Mouse (Mus musculus): Measurements from ENCODE around the gene Sult1a1. TPM values are rescaled to one million over a fixed set of nuclear protein-coding genes. Genes with fewer than 3 reads are reported as not detected.
"Not testable (repeated sequence)": the region's sequence is repeated elsewhere in the genome, so short reads cannot be mapped to it uniquely, and the experiment has no call there.

Gene Sult1a1
- polyA plus RNA-seq, 1 experiment from 2014 or later, result 0.79 TPM

DNA sequence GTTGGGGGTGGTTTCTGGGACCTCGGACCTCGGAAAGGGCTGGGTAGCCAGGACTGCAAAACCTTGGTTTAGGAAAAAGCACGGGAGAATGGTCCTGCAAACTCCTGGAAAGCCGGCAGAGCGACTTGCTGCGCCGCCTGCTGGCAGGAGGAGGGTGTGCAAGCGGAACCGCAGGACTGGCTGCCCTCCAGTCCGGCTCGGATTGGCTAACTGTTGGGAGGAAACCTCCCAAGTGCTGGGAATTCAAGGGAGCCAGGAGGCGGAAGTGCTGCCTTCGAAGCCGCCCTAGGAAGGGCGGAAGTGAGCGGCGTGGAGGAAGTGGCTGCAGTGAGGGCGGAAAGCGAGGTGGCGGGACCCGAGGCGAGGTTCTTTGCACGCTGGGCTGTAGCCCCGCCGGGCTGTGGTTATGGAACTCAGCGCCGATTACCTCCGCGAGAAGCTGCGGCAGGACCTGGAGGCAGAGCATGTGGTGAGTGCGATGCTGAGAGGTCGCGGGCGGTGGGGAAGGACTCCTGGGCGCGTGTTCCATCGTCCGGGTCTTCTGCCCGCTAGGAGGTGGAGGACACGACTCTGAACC, 19.5 kb upstream of the Sult1a1 start, which contains the start of gene Slx1b:
Gene Slx1b, minus strand, starts transcription at position 154 of the 577 bp plus-strand sequence.
- ATAC-seq (ENCODE audit: low FRiP score, low read depth), result peak; percentile 95
- H3K4me1 ChIP-seq, result peaks cover 28% of the 10 kb centered on the region
- H3K36me3 ChIP-seq, result peaks cover 36% of the 10 kb centered on the region
- no peaks in the 10 kb centered on the region for H3K9me3 ChIP-seq
- H3K27ac ChIP-seq, result peak within 1 kb of the TSS; percentile 87
- no peaks in the 10 kb centered on the region for H3K27me3 ChIP-seq (replicated peaks)
- H3K9ac ChIP-seq, result peak within 1 kb of the TSS; percentile 84
- under 1% methylated on average over 40 of the region's 40 CpGs for WGBS
- peak within 1 kb of the TSS; percentile 84 for H3K4me3 ChIP-seq
- peak within 1 kb of the TSS; percentile 92 for H3K4me2 ChIP-seq (replicated peaks)

DNA sequence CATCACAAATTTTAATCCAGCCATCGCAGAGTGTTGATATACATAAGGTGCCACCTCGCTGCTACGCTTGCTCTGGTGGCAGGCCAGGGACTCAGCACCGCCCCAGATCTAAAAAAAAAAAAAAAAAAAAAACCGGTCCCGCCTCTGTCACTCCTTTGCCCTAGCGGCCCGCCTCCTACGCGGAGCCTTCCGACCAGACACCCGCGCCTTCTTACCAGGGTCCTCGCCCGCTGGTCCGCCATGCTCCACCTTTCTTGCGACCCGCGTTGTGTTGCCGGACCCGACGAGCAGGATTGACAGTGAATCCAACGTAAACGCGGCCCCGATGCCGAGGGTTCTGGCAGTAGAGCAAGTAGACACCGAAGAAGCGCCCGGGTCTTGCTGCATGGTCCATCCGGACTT, 19.0 kb upstream of the Sult1a1 start, which contains the start of gene Bola2:
Gene Bola2, plus strand, starts transcription at position 192 of the 402 bp plus-strand sequence.
- WGBS, result under 1% methylated on average over 31 of the region's 31 CpGs
- peak within 1 kb of the TSS; percentile 84 for H3K4me3 ChIP-seq
- no peaks in the 10 kb centered on the region for H3K27me3 ChIP-seq (replicated peaks)
- H3K9ac ChIP-seq, result peak within 1 kb of the TSS; percentile 84
- no peaks in the 10 kb centered on the region for H3K9me3 ChIP-seq
- H3K4me1 ChIP-seq, result peaks cover 28% of the 10 kb centered on the region
- peak within 1 kb of the TSS; percentile 92 for H3K4me2 ChIP-seq (replicated peaks)
- ATAC-seq (ENCODE audit: low FRiP score, low read depth), result peak; percentile 53
- peak within 1 kb of the TSS; percentile 87 for H3K27ac ChIP-seq
- peaks cover 37% of the 10 kb centered on the region for H3K36me3 ChIP-seq

DNA sequence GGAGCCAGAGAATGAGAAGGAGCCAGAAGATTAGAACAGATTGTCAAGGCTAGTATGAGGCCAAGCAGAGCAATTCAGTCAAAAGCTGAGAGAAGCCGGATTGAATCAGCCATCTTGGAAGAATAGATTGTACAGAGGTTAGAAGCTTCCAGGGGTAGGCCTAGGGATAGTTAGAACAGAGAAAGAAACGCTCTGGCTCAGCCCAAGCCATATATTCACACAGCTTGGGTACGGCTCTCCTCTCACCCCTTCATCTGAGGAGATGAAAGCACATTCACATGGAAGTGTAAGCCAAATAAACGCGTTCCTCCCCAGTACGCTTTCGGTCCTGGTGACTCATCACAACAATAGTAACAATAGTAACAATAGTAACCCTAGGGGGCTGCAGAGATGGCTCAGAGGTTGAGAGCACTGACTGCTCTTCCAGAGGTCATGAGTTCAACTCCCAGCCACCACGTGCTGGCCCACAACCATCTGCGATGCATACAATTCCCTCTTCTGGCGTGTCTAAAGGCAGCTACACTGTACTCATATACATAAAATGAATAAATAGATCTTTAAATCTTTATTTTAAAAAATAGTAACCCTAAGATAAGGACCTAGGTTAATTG, 18.3 kb upstream of the Sult1a1 start:
- 17% methylated on average over 10 of the region's 10 CpGs for WGBS
- Histone ChIP-seq H3K27me3 (replicated peaks) (no peaks in the 10 kb centered on the region), H3K9ac (peak overlapping the region; percentile 84), H3K9me3 (no peaks in the 10 kb centered on the region), H3K27ac (no peak overlapping the region), H3K4me2 (replicated peaks) (peak overlapping the region; percentile 92), H3K4me1 (peaks cover 28% of the 10 kb centered on the region), H3K4me3 (peak overlapping the region; percentile 84), H3K36me3 (peaks cover 34% of the 10 kb centered on the region)
- ATAC-seq (ENCODE audit: low FRiP score, low read depth), result no peak

DNA sequence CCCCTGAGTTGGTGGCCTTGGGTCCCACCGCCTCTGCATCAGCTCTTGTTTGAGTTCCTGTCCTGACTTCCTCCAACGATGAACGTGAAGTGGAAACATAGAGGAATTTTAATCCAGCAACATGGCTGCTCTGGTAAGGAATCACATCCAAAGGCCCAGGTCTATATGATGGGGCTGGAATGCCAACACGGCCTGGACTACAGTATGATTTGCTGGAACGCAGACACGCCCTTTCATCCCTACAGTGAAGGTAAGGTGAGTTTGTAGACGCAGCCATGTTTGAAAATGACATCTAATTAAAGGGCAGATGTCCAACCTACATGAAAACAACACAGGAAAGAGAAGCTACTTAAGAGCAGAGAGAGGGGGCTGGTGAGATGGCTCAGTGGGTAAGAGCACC, 17.5 kb upstream of the Sult1a1 start:
- no peaks in the 10 kb centered on the region for H3K9me3 ChIP-seq
- peaks cover 28% of the 10 kb centered on the region for H3K4me1 ChIP-seq
- no peaks in the 10 kb centered on the region for H3K27me3 ChIP-seq (replicated peaks)
- H3K4me2 ChIP-seq (replicated peaks), result peak overlapping the region; percentile 92
- 88% methylated on average over 7 of the region's 7 CpGs for WGBS
- H3K36me3 ChIP-seq, result peaks cover 26% of the 10 kb centered on the region
- H3K4me3 ChIP-seq, result no peak overlapping the region
- no peak overlapping the region for H3K27ac ChIP-seq
- no peak for ATAC-seq (ENCODE audit: low FRiP score, low read depth)
- H3K9ac ChIP-seq, result no peak overlapping the region

DNA sequence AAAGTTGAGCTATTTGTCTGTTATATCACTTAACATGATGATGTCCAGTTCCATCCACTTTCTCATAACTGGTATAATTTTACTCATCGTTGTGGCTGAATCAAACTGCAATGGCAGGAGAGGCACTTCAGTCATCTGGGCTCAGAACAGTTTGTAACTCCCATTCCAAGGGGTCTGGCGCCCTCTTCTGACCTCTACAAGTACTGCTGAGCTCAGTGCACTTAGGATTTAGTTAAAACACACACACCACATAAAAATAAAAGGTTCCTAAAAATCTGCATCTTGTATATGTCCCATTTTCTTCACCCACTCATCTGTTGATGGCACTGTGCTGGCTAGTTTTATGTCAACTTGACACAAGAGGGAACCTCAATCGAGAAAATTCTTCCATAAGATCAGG, 17.0 kb upstream of the Sult1a1 start:
- H3K4me3 ChIP-seq, result no peak overlapping the region
- peaks cover 28% of the 10 kb centered on the region for H3K4me1 ChIP-seq
- H3K9ac ChIP-seq, result no peak overlapping the region
- ATAC-seq (ENCODE audit: low FRiP score, low read depth), result no peak
- H3K4me2 ChIP-seq (replicated peaks), result peak overlapping the region; percentile 92
- H3K36me3 ChIP-seq, result peaks cover 25% of the 10 kb centered on the region
- 46% methylated on average over 3 of the region's 3 CpGs for WGBS
- H3K27ac ChIP-seq, result no peak overlapping the region
- no peaks in the 10 kb centered on the region for H3K9me3 ChIP-seq
- H3K27me3 ChIP-seq (replicated peaks), result no peaks in the 10 kb centered on the region

DNA sequence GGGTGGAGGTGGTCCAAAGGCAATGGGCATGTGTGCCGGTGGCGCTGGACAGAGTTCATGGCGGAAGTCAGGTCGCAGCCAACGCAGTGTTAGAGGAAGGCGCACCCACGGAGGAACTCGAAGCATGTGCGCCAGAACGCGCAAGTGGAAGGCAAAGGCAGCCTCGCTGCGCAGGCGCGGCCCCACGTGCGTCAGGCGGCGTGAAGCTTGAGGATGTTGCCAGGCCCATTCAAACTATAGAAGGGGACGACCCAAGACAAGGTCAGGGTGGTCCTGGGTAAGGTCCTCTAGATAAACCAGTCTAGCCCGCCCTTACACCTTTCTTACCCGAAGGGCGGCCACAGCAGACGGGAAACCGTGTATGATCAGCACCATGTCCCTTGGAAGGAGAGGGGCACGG, 16.2 kb upstream of the Sult1a1 start:
- 96% methylated on average over 26 of the region's 26 CpGs for WGBS
- Histone ChIP-seq H3K27me3 (replicated peaks) (no peaks in the 10 kb centered on the region), H3K9me3 (no peaks in the 10 kb centered on the region), H3K9ac (no peak overlapping the region), H3K36me3 (peaks cover 25% of the 10 kb centered on the region), H3K4me2 (replicated peaks) (no peak overlapping the region), H3K4me3 (no peak overlapping the region), H3K4me1 (peaks cover 26% of the 10 kb centered on the region), H3K27ac (no peak overlapping the region)
- ATAC-seq (ENCODE audit: low FRiP score, low read depth), result no peak

DNA sequence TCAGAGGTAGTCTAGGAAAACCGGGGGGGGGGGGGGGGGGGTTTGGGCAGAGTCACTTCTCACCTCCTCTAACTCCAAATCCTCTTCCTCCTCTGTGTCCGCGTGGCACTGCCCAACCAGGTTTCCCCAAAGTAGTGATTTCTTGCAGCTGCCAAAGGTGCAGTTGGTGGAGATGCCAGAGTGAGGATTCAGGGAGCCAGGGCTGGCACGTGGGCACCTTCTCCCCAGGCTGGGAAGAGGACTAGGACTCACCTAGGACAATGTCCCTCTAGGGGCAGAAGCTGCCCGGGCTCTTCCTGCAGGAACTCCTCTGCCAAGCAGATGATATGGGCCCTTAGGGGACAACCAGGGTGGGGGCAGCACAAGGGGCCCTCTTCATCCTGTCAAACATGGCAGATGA, 15.4 kb upstream of the Sult1a1 start:
- no peak for ATAC-seq (ENCODE audit: low FRiP score, low read depth)
- Histone ChIP-seq H3K4me3 (no peak overlapping the region), H3K27ac (no peak overlapping the region), H3K36me3 (peaks cover 25% of the 10 kb centered on the region), H3K4me1 (peaks cover 18% of the 10 kb centered on the region), H3K27me3 (replicated peaks) (no peaks in the 10 kb centered on the region), H3K9ac (no peak overlapping the region), H3K9me3 (no peaks in the 10 kb centered on the region), H3K4me2 (replicated peaks) (no peak overlapping the region)
- 77% methylated on average over 5 of the region's 5 CpGs for WGBS

DNA sequence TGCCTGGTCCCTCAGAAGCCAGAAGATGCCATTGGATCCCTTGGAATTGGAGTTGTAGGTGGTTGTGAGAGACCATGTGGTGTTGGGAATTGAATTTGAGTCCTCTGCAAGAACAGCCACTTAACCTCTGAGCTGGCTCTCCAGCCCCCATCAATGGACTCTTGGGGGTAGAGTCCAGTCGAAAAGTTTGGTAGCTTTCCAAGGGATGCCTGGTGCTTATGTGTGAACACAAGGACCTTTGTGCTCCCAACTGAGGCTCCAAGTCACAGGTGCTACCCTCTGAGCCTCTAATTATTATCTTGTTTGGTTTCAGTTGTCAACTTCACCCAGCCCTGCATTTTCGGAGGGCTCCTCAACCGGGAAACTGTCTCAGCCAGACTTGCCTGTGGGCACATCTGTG, 14.5 kb upstream of the Sult1a1 start:
- Histone ChIP-seq H3K27me3 (replicated peaks) (no peaks in the 10 kb centered on the region), H3K4me3 (no peak overlapping the region), H3K4me2 (replicated peaks) (no peak overlapping the region), H3K27ac (no peak overlapping the region), H3K9ac (no peak overlapping the region), H3K4me1 (peaks cover 12% of the 10 kb centered on the region; the same call in 1 of the 2 replicates), H3K36me3 (peaks cover 25% of the 10 kb centered on the region), H3K9me3 (no peaks in the 10 kb centered on the region)
- ATAC-seq (ENCODE audit: low FRiP score, low read depth), result no peak
- 83% methylated on average over 3 of the region's 3 CpGs for WGBS

DNA sequence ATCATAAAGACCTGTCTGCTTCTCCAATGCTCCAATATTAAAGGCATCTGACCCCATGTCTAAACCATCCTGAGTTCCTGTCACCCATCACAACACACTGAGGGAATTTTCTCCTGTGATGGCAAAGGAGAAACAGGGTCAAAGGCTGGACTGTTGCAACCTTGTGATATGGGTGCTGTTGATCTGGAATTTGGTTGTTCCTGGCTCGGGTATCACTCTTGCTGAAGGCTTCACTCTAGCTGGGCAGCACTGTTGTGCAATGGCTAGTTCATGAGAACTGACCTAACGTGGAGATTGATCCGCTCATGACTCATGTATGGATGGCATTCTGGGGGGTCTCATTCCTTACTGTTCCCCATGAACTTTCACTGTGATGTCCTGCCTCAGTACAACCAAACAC, 12.8 kb upstream of the Sult1a1 start:
- H3K4me2 ChIP-seq (replicated peaks), result no peak overlapping the region
- 86% methylated on average over 3 of the region's 3 CpGs for WGBS
- H3K36me3 ChIP-seq, result peaks cover 25% of the 10 kb centered on the region
- H3K27me3 ChIP-seq (replicated peaks), result no peaks in the 10 kb centered on the region
- no peak overlapping the region for H3K4me3 ChIP-seq
- H3K4me1 ChIP-seq, result peaks cover 6% of the 10 kb centered on the region; the same call in 1 of the 2 replicates
- no peaks in the 10 kb centered on the region for H3K9me3 ChIP-seq
- ATAC-seq (ENCODE audit: low FRiP score, low read depth), result no peak
- H3K27ac ChIP-seq, result no peak overlapping the region
- H3K9ac ChIP-seq, result no peak overlapping the region

DNA sequence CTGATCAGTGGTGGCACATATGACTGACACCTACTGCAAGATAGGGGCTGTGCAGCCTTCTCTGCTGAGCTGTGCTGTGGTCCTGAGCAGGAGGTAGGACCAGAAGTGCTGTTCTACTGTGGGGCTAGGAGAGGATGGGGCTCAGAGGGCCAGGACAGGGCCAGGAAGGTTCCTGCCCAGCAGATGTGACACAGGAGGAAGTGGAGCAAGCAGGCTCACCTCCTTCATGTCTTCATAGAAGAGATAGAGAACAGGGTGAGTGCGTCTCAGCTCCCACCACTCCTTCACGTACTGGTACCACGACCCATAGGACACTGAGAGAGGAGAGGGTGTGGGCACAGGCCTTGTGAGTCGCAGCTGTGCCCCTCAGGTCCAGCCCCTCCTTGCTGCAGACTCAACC, 11.9 kb upstream of the Sult1a1 start:
- not testable (repeated sequence) for H3K4me1 ChIP-seq; H3K27ac ChIP-seq; ATAC-seq (ENCODE audit: low FRiP score, low read depth); H3K27me3 ChIP-seq (replicated peaks); H3K4me3 ChIP-seq; H3K4me2 ChIP-seq (replicated peaks); H3K9ac ChIP-seq; H3K9me3 ChIP-seq
- WGBS, result 84% methylated on average over 4 of the region's 4 CpGs
- peaks cover 25% of the 10 kb centered on the region for H3K36me3 ChIP-seq

DNA sequence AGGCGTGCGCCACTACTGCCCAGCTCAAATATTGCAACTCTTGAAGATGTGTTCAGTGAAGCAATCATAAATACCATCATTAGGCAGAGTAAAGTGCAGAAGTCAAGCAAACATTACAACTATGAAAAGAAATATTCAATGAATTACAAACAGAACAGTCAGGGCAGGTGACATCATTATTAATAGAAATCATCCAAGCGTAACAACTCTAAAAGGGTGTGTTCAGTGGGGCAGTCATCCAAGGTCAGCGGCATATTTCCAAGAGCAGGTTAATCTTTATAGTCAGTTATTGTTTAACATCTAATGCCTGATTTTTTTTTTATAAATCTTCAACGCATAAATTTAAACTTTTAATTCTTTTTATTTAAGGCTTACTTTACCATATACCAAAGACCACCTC, 5.0 kb upstream of the Sult1a1 start:
- no peaks in the 10 kb centered on the region for H3K27me3 ChIP-seq (replicated peaks)
- H3K4me2 ChIP-seq (replicated peaks), result no peak overlapping the region
- WGBS, result 96% methylated on average over 5 of the region's 5 CpGs
- no peaks in the 10 kb centered on the region for H3K9me3 ChIP-seq
- H3K27ac ChIP-seq, result no peak overlapping the region
- H3K4me1 ChIP-seq, result no peaks in the 10 kb centered on the region
- H3K9ac ChIP-seq, result no peak overlapping the region
- ATAC-seq (ENCODE audit: low FRiP score, low read depth), result no peak
- no peak overlapping the region for H3K4me3 ChIP-seq
- no peaks in the 10 kb centered on the region; the same call in 1 of the 2 replicates for H3K36me3 ChIP-seq

DNA sequence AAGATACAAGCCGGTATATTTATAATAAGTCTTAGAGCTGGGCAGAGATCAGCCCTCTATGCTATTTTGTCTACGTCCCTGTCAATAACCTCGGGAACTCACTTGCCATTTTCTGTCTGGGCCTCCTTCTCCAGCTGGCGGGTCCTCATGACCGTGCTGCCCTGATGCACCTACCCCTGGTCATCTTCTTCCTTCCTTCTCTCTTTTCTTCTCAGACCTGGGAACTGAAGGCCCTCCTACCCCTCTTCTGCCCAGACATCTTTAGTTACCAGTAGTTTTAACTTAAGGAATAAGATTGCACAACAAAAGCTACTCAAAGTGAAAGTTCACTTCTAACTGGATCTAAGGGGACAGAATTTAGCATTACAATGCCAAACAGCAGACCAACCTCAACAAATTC, 3.5 kb upstream of the Sult1a1 start:
- WGBS, result 94% methylated on average over 5 of the region's 5 CpGs
- Histone ChIP-seq H3K9ac (no peak overlapping the region), H3K27ac (no peak overlapping the region), H3K4me3 (no peak overlapping the region), H3K9me3 (no peaks in the 10 kb centered on the region), H3K4me1 (no peaks in the 10 kb centered on the region), H3K36me3 (peaks cover 3% of the 10 kb centered on the region; the same call in 1 of the 2 replicates), H3K4me2 (replicated peaks) (no peak overlapping the region), H3K27me3 (replicated peaks) (no peaks in the 10 kb centered on the region)
- ATAC-seq (ENCODE audit: low FRiP score, low read depth), result no peak
